Mouse (Mus musculus) 416B (cell line): Measurements from ENCODE around the gene Cntnap5c.
A peak's percentile ranks its signal among the peaks of the same experiment; 100 is the strongest.
"Not testable (repeated sequence)": the region's sequence is repeated elsewhere in the genome, so short reads cannot be mapped to it uniquely, and the experiment has no call there.

Experiments used
- DNase-seq: peaks from one replicate; pipeline ENCODE4 v3.0.0; 2011; ENCODE audit warnings: low read depth

Gene Cntnap5c

GRCm38 (mm10) chr17:57768622-57769610 lies at the start of gene Cntnap5c:
TSS of gene Cntnap5c (plus strand) at chr17:57769570.
- DNase-seq = peak; percentile 57

DNA sequence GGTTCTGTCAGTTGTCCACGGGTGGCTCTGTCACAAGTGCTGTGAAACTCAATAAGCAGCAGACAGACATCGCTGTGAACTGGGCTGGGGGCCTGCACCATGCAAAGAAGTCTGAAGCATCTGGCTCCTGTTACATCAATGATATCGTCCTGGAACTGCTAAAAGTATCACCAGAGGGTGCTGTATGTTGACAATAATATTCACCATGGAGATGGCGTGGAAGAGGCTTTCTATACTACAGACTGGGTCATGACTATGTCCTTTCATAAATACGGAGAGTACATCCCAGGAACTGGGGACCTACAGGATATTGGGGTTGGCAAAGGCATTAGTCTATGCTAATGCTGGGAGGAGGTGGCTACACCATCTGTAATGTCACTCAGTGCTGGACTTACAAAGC lies 27.3 kb upstream of the Cntnap5c start, which contains the start of gene Gm21834:
TSS of gene Gm21834 (minus strand) at position 101 of the 400 bp plus-strand sequence.
- DNase-seq = no peak

DNA sequence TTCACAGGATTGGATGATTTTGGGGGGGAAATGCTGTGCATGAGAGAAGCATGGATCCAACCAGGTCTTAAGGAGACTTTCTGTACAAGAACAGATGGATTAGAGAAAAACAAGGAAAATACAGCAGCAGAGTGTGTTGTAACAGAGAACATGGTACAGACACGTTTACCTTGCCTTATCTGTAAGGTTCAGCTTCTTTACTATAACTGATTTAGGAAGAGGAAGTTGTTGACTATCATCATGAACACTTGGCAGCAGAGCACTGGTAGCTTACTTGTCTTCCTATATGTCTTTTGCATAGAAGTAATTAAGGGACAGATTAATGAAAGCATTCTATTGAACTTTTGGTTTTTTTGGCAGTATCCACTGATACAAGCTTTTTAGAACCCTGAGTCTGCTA lies 11.3 kb upstream of the Cntnap5c start:
- no peak for DNase-seq

DNA sequence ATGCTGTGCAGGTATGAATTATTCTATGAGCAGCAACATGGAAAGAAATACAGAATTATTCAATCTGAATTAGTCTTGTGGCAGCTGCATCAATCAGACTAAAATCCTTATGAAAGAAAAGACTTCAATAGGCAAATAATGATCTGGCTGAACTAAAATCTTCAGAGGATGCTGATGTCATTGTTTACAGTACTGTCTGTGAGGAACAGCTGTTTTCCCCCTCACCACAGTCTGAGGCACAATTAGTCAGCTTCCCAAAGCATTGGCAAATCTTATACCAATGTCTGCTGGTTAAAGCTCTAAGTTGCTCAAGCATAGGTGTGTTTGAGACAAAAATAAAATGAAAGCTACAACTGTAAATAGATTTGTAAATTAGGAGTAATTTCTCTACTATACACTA lies 2.1 kb upstream of the Cntnap5c start:
- DNase-seq = peak; percentile 8

DNA sequence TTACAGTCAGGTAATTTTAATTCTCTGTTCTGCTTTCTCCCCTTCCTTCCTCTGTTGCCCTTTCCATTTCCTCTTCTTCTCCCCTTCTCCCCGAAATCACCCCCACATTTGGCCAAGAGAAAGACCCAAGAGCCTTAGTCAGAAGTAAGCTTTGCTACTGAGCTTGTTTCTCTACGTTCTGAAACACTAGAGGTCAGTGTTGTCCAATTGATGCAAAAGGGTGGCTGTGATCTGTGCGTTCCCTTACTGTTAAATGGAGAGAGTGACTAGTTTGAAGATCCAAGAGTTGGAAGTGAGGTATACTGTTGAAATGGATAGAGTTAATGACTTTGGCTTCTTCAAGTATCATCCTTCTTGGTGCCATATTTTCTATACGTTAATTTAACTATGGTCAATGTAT lies 1.5 kb downstream of the Cntnap5c start:
- DNase-seq = peak; percentile 50

GRCm38 (mm10) chr17:57788161-57788799 lies 18.9 kb downstream of the Cntnap5c start:
- no peak for DNase-seq

- DNase-seq = no peak
These were observed 26.0 kb downstream of the Cntnap5c start for GRCm38 (mm10) chr17:57795408-57795807.

- DNase-seq = no peak
These were observed 27.4 kb downstream of the Cntnap5c start for GRCm38 (mm10) chr17:57796668-57797311.

DNA sequence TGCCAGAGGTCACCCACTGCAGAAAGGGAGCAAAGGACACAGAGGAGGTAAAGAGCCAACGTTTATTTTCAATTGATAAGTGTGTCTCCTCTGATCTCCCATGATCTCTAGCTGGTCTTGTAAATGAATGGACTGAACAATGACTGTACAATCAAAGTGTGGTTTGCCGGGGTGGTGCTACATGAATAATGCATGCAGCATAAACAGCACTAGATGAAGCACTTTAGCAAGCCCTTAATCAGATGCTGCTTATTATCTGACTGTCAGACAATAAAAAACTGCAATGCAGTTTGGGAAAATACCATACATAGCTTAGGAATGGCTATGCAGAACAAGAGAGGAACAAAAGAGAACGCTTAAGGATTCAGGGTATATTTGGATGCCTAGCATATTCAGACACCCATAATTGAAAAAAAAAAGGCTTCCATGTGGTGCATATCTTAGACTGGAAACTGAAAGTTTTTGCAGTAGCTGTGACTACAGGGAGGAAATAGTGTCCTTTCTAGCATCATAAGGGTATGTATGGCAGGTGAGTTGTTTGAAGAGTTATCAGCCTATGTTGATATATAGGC lies 30.1 kb downstream of the Cntnap5c start:
- DNase-seq = no peak

GRCm38 (mm10) chr17:57801180-57801579 lies 31.8 kb downstream of the Cntnap5c start:
- no peak for DNase-seq

- no peak for DNase-seq
These were observed 68.0 kb downstream of the Cntnap5c start for GRCm38 (mm10) chr17:57837090-57837971.

GRCm38 (mm10) chr17:57855811-57856210 lies 86.4 kb downstream of the Cntnap5c start:
- DNase-seq = not testable (repeated sequence)

GRCm38 (mm10) chr17:57865996-57866395 lies 96.6 kb downstream of the Cntnap5c start:
- DNase-seq = no peak

GRCm38 (mm10) chr17:57887742-57888389 lies 118.5 kb downstream of the Cntnap5c start:
- DNase-seq = no peak

DNA sequence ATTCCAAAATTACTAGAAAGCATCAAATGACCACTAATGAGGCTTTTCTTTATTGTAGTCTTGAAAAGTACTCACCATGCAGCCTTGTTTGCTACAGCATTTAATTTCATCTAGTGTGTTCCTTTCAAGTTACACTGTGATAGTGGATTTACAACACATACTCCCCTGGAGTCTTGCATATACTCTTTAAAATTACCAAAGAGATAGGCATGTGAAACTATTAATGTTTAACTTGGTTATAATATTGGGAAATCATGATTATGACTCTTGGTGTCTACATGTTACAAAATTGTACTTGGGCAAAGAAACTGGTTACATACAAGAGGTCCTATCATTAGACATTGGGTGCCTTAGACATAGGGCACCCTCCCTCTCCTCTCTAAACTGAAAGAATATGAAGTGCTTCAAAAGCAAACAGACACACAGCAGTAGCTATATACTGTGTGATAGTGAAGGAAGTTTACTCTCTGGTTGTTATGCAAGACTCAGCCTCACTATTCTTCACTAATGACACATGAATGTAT lies 142.5 kb downstream of the Cntnap5c start:
- DNase-seq = no peak

- DNase-seq = no peak
These were observed 214.9 kb downstream of the Cntnap5c start for GRCm38 (mm10) chr17:57984230-57984629.

- peak; percentile 69 for DNase-seq
These were observed 219.1 kb downstream of the Cntnap5c start for GRCm38 (mm10) chr17:57988420-57988819.

- DNase-seq = no peak
These were observed 227.1 kb downstream of the Cntnap5c start for GRCm38 (mm10) chr17:57996461-57996860.

- no peak for DNase-seq
These were observed 229.7 kb downstream of the Cntnap5c start for GRCm38 (mm10) chr17:57999080-57999479.

GRCm38 (mm10) chr17:58002845-58003244 lies 233.5 kb downstream of the Cntnap5c start:
- no peak for DNase-seq
